Mouse (Mus musculus) kidney, postnatal 0 days (tissue): Measurements from ENCODE around the gene Zfp992. TPM values are rescaled to one million over a fixed set of nuclear protein-coding genes. Genes with fewer than 3 reads are reported as not detected.
"Not testable (repeated sequence)": the region's sequence is repeated elsewhere in the genome, so short reads cannot be mapped to it uniquely, and the experiment has no call there.

ENCODE experiments used
- ATAC-seq: fragments of 200-750 bp; cut with Nextera tagmentation; replicated peaks from 2 replicates; pipeline ENCODE4 v1.8.0; 2017; ENCODE audit warnings: low read depth, moderate number of reproducible peaks, moderate TSS enrichment, moderate library complexity; ENCODE audit not compliant: low FRiP score
- DNase-seq: peaks from one replicate; pipeline ENCODE4 v3.0.0-alpha.2; 2016; ENCODE audit warnings: low spot score
- H3K27ac ChIP-seq: fragments of 300-500 bp; sonication (generic); 2 replicates; pipeline ENCODE4 v1.5.1; 2014; ENCODE audit warnings: mild to moderate bottlenecking
- H3K27me3 ChIP-seq: fragments of 300-500 bp; sonication (generic); 2 replicates; pipeline ENCODE4 v1.6.1; 2014; ENCODE audit warnings: low read length, mixed read lengths; ENCODE audit not compliant: insufficient read depth
- H3K36me3 ChIP-seq: fragments of 300-500 bp; sonication (generic); 2 replicates; pipeline ENCODE4 v1.6.1; 2014; ENCODE audit warnings: low read length, mixed read lengths; ENCODE audit not compliant: insufficient read depth
- H3K4me1 ChIP-seq: fragments of 300-500 bp; sonication (generic); replicated peaks from 2 replicates; pipeline ENCODE4 v1.6.1; 2014; ENCODE audit warnings: antibody characterized with exemption, low read length, mixed read lengths; ENCODE audit not compliant: insufficient read depth
- H3K4me2 ChIP-seq: fragments of 300-500 bp; sonication (generic); 2 replicates; pipeline ENCODE4 v1.6.1; 2014; ENCODE audit warnings: mild to moderate bottlenecking, low read length, moderate library complexity, mixed read lengths
- H3K4me3 ChIP-seq: fragments of 300-500 bp; sonication (generic); replicated peaks from 2 replicates; pipeline ENCODE4 v1.5.1; 2014; ENCODE audit warnings: low read depth, low read length
- H3K9ac ChIP-seq: fragments of 300-500 bp; sonication (generic); 2 replicates; pipeline ENCODE4 v1.6.1; 2014; ENCODE audit warnings: low read depth, low read length
- H3K9me3 ChIP-seq: fragments of 300-500 bp; sonication (generic); replicated peaks from 2 replicates; pipeline ENCODE4 v1.6.1; 2016; ENCODE audit warnings: low read length, inconsistent platforms, mixed read lengths
- CTCF ChIP-seq: IDR thresholded peaks from 2 replicates; pipeline ENCODE4 v1.5.1; 2016; ENCODE audit warnings: antibody characterized with exemption, low read depth, mild to moderate bottlenecking, moderate library complexity
- WGBS: fragments of 180-500 bp; shearing (Covaris S2); extraction: QIAGEN DNeasy Blood & Tissue Kit; methylation state at CpG from one replicate; pipeline ENCODE4 v1.1.7; 2014; 5-methylcytosine and 5-hydroxymethylcytosine counted together
- polyA plus RNA-seq: library from polyadenylated mRNA; unstranded; fragments of >200 nt; fragmentation: Nextera tagmentation; extraction: Ambion mirVana; gene quantifications from 2 replicates; pipeline ENCODE4 v1.2.1, GENCODE M21; 2015

Gene Zfp992
- polyA plus RNA-seq, 1 experiment from 2014 or later = 2.9 TPM

GRCm38 (mm10) chr4:146452576-146452975 lies 3.8 kb downstream of the Zfp992 start:
- ATAC-seq, H3K4me3 ChIP-seq, H3K4me2 ChIP-seq, DNase-seq, H3K36me3 ChIP-seq, H3K4me1 ChIP-seq, H3K27ac ChIP-seq, H3K9ac ChIP-seq, H3K27me3 ChIP-seq: not testable (repeated sequence)
- 80% methylated on average over 2 of the region's 2 CpGs for WGBS
- H3K9me3 ChIP-seq = peaks cover 31% of the 10 kb centered on the region

GRCm38 (mm10) chr4:146454170-146454569 lies 5.3 kb downstream of the Zfp992 start:
- H3K27me3 ChIP-seq, H3K4me3 ChIP-seq, H3K4me2 ChIP-seq, DNase-seq, ATAC-seq, H3K27ac ChIP-seq, H3K36me3 ChIP-seq, H3K9ac ChIP-seq, H3K4me1 ChIP-seq: not testable (repeated sequence)
- 42% methylated on average over 1 of the region's 1 CpGs for WGBS
- H3K9me3 ChIP-seq = peaks cover 37% of the 10 kb centered on the region

- Histone ChIP-seq H3K9me3 (peaks cover 37% of the 10 kb centered on the region), H3K27ac (no peak overlapping the region), H3K36me3 (no peaks in the 10 kb centered on the region), H3K4me2 (no peak overlapping the region), H3K9ac (no peak overlapping the region), H3K27me3 (no peaks in the 10 kb centered on the region), H3K4me3 (no peak overlapping the region), H3K4me1 (no peaks in the 10 kb centered on the region)
- ATAC-seq = peak; percentile 22
- no peak for DNase-seq
- no peak for TF ChIP-seq CTCF
- WGBS = 44% methylated on average over 2 of the region's 2 CpGs
Observed at GRCm38 (mm10) chr4:146454896-146455295, 6.1 kb downstream of the Zfp992 start.

GRCm38 (mm10) chr4:146455321-146455721 lies 6.5 kb downstream of the Zfp992 start:
- Histone ChIP-seq H3K27me3 (no peaks in the 10 kb centered on the region), H3K36me3 (no peaks in the 10 kb centered on the region), H3K4me1 (no peaks in the 10 kb centered on the region), H3K4me3 (no peak overlapping the region), H3K9me3 (peaks cover 37% of the 10 kb centered on the region), H3K4me2 (no peak overlapping the region), H3K27ac (no peak overlapping the region), H3K9ac (no peak overlapping the region)
- WGBS = 95% methylated on average over 7 of the region's 7 CpGs
- DNase-seq (no peak), ATAC-seq (peak; percentile 41)
- TF ChIP-seq CTCF = no peak

GRCm38 (mm10) chr4:146456061-146456726 lies 7.4 kb downstream of the Zfp992 start:
- 70% methylated on average over 4 of the region's 4 CpGs for WGBS
- Histone ChIP-seq H3K9ac (no peak overlapping the region), H3K27me3 (no peaks in the 10 kb centered on the region), H3K4me3 (no peak overlapping the region), H3K36me3 (no peaks in the 10 kb centered on the region), H3K9me3 (peaks cover 37% of the 10 kb centered on the region), H3K4me1 (no peaks in the 10 kb centered on the region), H3K27ac (no peak overlapping the region), H3K4me2 (no peak overlapping the region)
- ATAC-seq = no peak
- no peak for TF ChIP-seq CTCF
- DNase-seq = no peak

GRCm38 (mm10) chr4:146457126-146457525 lies 8.3 kb downstream of the Zfp992 start:
- no peak overlapping the region for H3K9ac ChIP-seq
- H3K4me3 ChIP-seq = no peak overlapping the region
- H3K9me3 ChIP-seq = peaks cover 37% of the 10 kb centered on the region
- 0 out of 2 replicates have a peak, but pooled peaks have one; percentile 1 for ATAC-seq
- no peak for DNase-seq
- no peak overlapping the region for H3K27ac ChIP-seq
- TF ChIP-seq CTCF = no peak
- no peaks in the 10 kb centered on the region for H3K36me3 ChIP-seq
- no peaks in the 10 kb centered on the region for H3K4me1 ChIP-seq
- no peaks in the 10 kb centered on the region for H3K27me3 ChIP-seq
- H3K4me2 ChIP-seq = no peak overlapping the region
- WGBS = 59% methylated on average over 2 of the region's 2 CpGs

GRCm38 (mm10) chr4:146457720-146458119 lies 8.9 kb downstream of the Zfp992 start:
- Histone ChIP-seq H3K4me1 (no peaks in the 10 kb centered on the region), H3K4me3 (no peak overlapping the region), H3K27me3 (no peaks in the 10 kb centered on the region), H3K4me2 (no peak overlapping the region), H3K36me3 (no peaks in the 10 kb centered on the region), H3K27ac (no peak overlapping the region), H3K9me3 (peaks cover 33% of the 10 kb centered on the region), H3K9ac (no peak overlapping the region)
- WGBS = 58% methylated on average over 1 of the region's 1 CpGs
- peak; percentile 8; the same call in 1 of the 2 replicates for ATAC-seq
- no peak for TF ChIP-seq CTCF
- no peak for DNase-seq

- ATAC-seq, H3K4me1 ChIP-seq, H3K27me3 ChIP-seq, H3K9ac ChIP-seq, H3K27ac ChIP-seq, H3K36me3 ChIP-seq, H3K4me3 ChIP-seq, H3K4me2 ChIP-seq, DNase-seq: not testable (repeated sequence)
- H3K9me3 ChIP-seq = peaks cover 31% of the 10 kb centered on the region
- 75% methylated on average over 5 of the region's 5 CpGs for WGBS
Observed at GRCm38 (mm10) chr4:146459822-146460221, 11.0 kb downstream of the Zfp992 start.

- not testable (repeated sequence) for H3K27ac ChIP-seq, H3K27me3 ChIP-seq, ATAC-seq, H3K4me3 ChIP-seq, H3K9ac ChIP-seq, DNase-seq, H3K4me2 ChIP-seq, H3K4me1 ChIP-seq, H3K36me3 ChIP-seq
- peaks cover 28% of the 10 kb centered on the region for H3K9me3 ChIP-seq
- WGBS = 88% methylated on average over 5 of the region's 5 CpGs
Observed at GRCm38 (mm10) chr4:146460685-146461084, 11.9 kb downstream of the Zfp992 start.
